Mouse (Mus musculus): Measurements from ENCODE around the gene 2510009E07Rik.

GRCm38 (mm10) chr16:21608176-21608865, 86.1 kb downstream of the 2510009E07Rik start:
- TF ChIP-seq CTCF (IDR thresholded peaks at IDR 0.05; ENCODE audit: insufficient read depth, low read depth, low read length): no peak
- TF ChIP-seq POLR2A (IDR thresholded peaks at IDR 0.05; ENCODE audit: insufficient read depth, low read depth, low read length): no peak
